Mouse (Mus musculus) right cerebral cortex, adult 18-20 months (tissue): ENCODE measurements around the gene Adam22.
"Not testable (repeated sequence)": the region's sequence is repeated elsewhere in the genome, so short reads cannot be mapped to it uniquely, and the experiment has no call there.

Experiments
- DNase-seq: peaks from one replicate; pipeline ENCODE4 v3.0.0; 2022; ENCODE audit warnings: mixed read lengths

The Adam22 gene

DNA sequence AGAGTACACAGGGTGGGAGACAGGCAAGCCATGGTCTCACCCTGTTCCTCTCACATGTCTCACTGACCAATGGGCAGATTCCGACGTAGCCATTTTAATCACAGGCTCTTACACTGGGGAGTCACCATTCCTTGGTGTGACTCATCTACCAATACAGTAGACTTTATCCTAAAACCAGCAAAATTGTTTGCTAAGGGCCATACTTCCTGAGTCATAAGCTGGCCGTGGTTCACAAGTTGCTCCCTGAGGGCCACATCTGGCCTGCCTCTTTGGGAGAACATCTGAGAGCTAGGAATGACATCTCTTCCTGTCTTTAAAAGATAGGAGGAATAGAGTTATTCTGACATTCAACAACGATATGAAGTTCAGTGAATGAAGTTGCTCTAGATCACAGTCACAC lies 314.1 kb downstream of the Adam22 start:
- DNase-seq = no peak

DNA sequence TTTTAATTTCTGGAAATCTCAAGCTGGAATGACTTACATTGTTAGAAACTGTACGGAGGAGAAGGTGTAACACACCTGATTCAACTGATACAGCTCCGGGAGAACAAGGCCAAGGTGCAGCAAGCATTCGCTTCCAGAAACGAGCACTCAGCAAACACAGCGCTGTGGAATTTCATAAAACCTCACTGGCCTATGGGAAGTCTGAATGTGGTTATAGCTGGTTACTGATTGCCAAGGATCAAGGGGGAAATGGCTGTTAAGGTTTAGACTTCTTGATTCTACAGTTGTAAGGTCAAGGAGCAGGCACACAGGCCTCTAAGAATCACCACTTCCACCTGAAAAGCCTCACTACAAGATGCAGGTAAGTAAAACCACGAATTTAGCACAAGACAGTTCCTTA lies 322.1 kb downstream of the Adam22 start, which contains the start of gene Sri:
TSS of gene Sri (plus strand) at position 224 of the 400 bp plus-strand sequence.
- no peak for DNase-seq

DNA sequence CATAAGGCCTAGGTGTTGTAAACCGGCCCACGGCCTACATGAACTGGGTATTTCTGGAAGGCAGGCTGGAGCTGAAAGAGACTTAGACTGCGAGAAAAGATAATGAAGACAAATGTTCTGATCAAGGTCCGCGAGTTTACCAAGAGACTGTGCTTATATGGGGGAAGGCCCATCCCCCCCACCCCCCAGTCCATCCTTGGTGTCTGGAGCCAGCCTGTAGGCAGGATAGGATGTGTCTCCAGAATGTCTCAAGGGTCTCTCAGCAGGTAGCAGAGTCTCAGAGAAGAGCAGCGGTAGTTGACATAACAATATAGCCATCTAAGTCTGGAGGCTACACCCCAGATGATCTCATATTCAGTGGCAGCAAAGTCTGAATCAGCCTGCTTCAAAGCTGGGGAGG lies 333.4 kb downstream of the Adam22 start:
- not testable (repeated sequence) for DNase-seq
